Mouse (Mus musculus): ENCODE measurements around the gene Mis12. TPM values are rescaled to one million over a fixed set of nuclear protein-coding genes. Genes with fewer than 3 reads are reported as not detected.
A peak's percentile ranks its signal among the peaks of the same experiment; 100 is the strongest.

Gene Mis12
- total and polyA plus RNA-seq, 3 experiments = 17.2 to 34.0 TPM; not detected in 1

DNA sequence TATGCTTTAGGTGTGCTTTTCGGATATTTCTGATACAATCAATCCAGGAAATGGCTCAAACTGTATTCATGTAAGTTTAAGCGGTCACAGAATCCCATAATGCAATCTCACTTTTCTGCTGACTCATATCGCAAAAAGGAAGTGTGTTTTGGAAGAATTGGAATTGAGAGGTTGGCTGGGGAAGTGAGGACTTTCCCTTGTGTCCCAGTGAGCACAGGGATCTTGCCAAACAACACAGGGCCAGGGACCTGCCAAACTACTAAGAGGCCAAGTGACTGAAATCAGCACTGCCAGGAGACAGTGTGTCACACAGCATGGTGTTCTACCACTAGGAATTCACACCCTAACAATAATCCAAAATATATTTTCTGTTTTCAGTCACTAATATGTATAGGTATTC lies 11.1 kb upstream of the Mis12 start:
- no peak overlapping the region for H3K4me3 ChIP-seq (ENCODE audit: control insufficient read depth in 1 of 2, insufficient read depth in 1 of 2, low read depth in 2 of 2, low read length in 2 of 2)
- no peak for DNase-seq (ENCODE audit: low read depth, low spot score)
- no peaks in the 10 kb centered on the region for H3K27me3 ChIP-seq (ENCODE audit: control insufficient read depth in 1 of 2, insufficient read depth in 2 of 2, low read length in 2 of 2)
- H3K4me1 ChIP-seq (ENCODE audit: control insufficient read depth in 1 of 2, insufficient read depth in 2 of 2, low read length in 2 of 2) = no peaks in the 10 kb centered on the region; a peak in 2 of 4 replicates
- no peak overlapping the region for H3K9ac ChIP-seq (ENCODE audit: control insufficient read depth, low read depth, low read length, poor library complexity, severe bottlenecking)
- peaks cover 9% of the 10 kb centered on the region for H3K79me2 ChIP-seq (ENCODE audit: control insufficient read depth, insufficient read depth, low read length, poor library complexity)
- TF ChIP-seq GATA1 (IDR thresholded peaks at IDR 0.05; ENCODE audit: low read depth, low read length) (no peak), MEF2A (IDR thresholded peaks at IDR 0.05; ENCODE audit: extremely low read depth, insufficient replicate concordance, low read depth, low read length, poor library complexity, severe bottlenecking) (no peak), EP300 (IDR thresholded peaks at IDR 0.05; ENCODE audit: low read depth in 1 of 2, low read length in 2 of 2) (no peak), TCF12 (IDR thresholded peaks at IDR 0.05; ENCODE audit: low read depth, low read length) (no peak), NRF1 (IDR thresholded peaks at IDR 0.05; ENCODE audit: insufficient read depth, low read depth, low read length, poor library complexity, severe bottlenecking) (no peak), RAD21 (IDR thresholded peaks at IDR 0.05; ENCODE audit: low read depth, low read length) (no peak), MYC (IDR thresholded peaks at IDR 0.05; ENCODE audit: low read depth, low read length) (no peak), MAX (IDR thresholded peaks at IDR 0.05; ENCODE audit: low read length) (no peak), BHLHE40 (IDR thresholded peaks at IDR 0.05; ENCODE audit: borderline replicate concordance, low read depth, low read length) (no peak), USF1 (IDR thresholded peaks at IDR 0.05; ENCODE audit: low read depth, low read length) (no peak), KAT2A (conservative IDR thresholded peaks at IDR 0.05; ENCODE audit: low read depth, low read length) (no peak), JUND (IDR thresholded peaks at IDR 0.05; ENCODE audit: low read depth, low read length) (no peak), CHD1 (IDR thresholded peaks at IDR 0.05; ENCODE audit: low read depth, low read length) (no peak), UBTF (IDR thresholded peaks at IDR 0.05; ENCODE audit: borderline replicate concordance, insufficient read depth, low read depth, low read length) (no peak)
- H3K36me3 ChIP-seq (ENCODE audit: control insufficient read depth in 1 of 2, insufficient read depth in 2 of 2, low read length in 2 of 2) = peaks cover 5 to 10% of the 10 kb centered on the region in 2 experiments; a peak in 3 of 4 replicates
- no peaks in the 10 kb centered on the region for H3K9me3 ChIP-seq (replicated peaks; ENCODE audit: insufficient read depth, low read length)
- no peak overlapping the region for H3K27ac ChIP-seq (ENCODE audit: control insufficient read depth, low read depth, low read length)

DNA sequence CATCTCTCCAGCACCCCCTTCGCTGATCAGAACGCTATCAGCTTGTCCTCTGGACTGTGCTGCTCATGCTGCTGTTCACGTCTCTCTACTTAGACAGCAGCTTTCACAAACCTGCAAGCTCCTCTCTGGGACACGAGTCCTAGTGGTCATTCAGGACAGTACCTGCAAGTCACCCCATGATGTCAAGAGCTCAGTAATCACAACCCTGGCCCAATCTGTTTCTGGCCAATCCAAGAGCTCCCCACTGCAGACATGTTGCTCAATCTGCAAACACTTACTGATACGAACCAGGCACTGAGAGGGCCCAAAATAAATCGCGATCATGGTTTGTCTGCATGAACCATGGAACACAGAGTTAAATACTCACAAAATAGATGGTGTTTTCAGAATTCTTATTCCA lies 6.7 kb upstream of the Mis12 start:
- H3K27ac ChIP-seq (ENCODE audit: control insufficient read depth, low read depth, low read length) = no peak overlapping the region
- DNase-seq (ENCODE audit: low read depth, low spot score) = no peak
- TF ChIP-seq GABPA (IDR thresholded peaks at IDR 0.05; ENCODE audit: low read depth, low read length) (no peak), CTCF (IDR thresholded peaks at IDR 0.05 in 2 of 3, conservative IDR thresholded peaks at IDR 0.05 in 1 of 3; ENCODE audit: control insufficient read depth in 1 of 3, insufficient read depth in 1 of 3, low read depth in 2 of 3, low read length in 3 of 3, poor library complexity in 1 of 3, severe bottlenecking in 1 of 3) (0 out of 6 replicates have a peak, but pooled peaks of 1 of the 3 experiments have one; percentile 8), USF2 (IDR thresholded peaks at IDR 0.05; ENCODE audit: borderline replicate concordance in 1 of 2, insufficient read depth in 1 of 2, low read depth in 1 of 2, low read length in 2 of 2) (no peak), E2F4 (IDR thresholded peaks at IDR 0.05; ENCODE audit: borderline replicate concordance, low read depth, low read length) (no peak)

More for the DNA sequence above, 6.7 kb upstream of the Mis12 start:
- Histone ChIP-seq H3K4me3 (ENCODE audit: control insufficient read depth in 1 of 2, insufficient read depth in 1 of 2, low read depth in 2 of 2, low read length in 2 of 2) (no peak overlapping the region), H3K9me3 (replicated peaks; ENCODE audit: insufficient read depth, low read length) (no peaks in the 10 kb centered on the region), H3K36me3 (ENCODE audit: control insufficient read depth in 1 of 2, insufficient read depth in 2 of 2, low read length in 2 of 2) (peaks cover 10 to 11% of the 10 kb centered on the region in 2 experiments), H3K79me2 (ENCODE audit: control insufficient read depth, insufficient read depth, low read length, poor library complexity) (peaks cover 17% of the 10 kb centered on the region), H3K4me1 (ENCODE audit: control insufficient read depth in 1 of 2, insufficient read depth in 2 of 2, low read length in 2 of 2) (peaks cover 0 to 2% of the 10 kb centered on the region in 2 experiments; a peak in 2 of 4 replicates), H3K9ac (ENCODE audit: control insufficient read depth, low read depth, low read length, poor library complexity, severe bottlenecking) (no peak overlapping the region), H3K27me3 (ENCODE audit: control insufficient read depth in 1 of 2, insufficient read depth in 2 of 2, low read length in 2 of 2) (no peaks in the 10 kb centered on the region)

Data from MEL (cell line).